Mouse (Mus musculus) embryonic fibroblast, embryonic 13.5 days (primary cell): ENCODE results near the gene Orai1. TPM values are rescaled to one million over a fixed set of nuclear protein-coding genes. Genes with fewer than 3 reads are reported as not detected.

Experiments used
- H3K27ac ChIP-seq: 2 replicates; pipeline ENCODE4 v1.5.1; 2012; ENCODE audit warnings: low read length, control low read depth, inconsistent platforms; ENCODE audit not compliant: insufficient read depth
- H3K4me1 ChIP-seq: 2 replicates; pipeline ENCODE4 v1.6.1; 2011; ENCODE audit warnings: low read length; ENCODE audit not compliant: control insufficient read depth, insufficient read depth
- H3K4me3 ChIP-seq: 2 replicates; pipeline ENCODE4 v1.5.1; 2011; ENCODE audit warnings: mild to moderate bottlenecking, control low read depth, low read length; ENCODE audit not compliant: insufficient read depth
- CTCF ChIP-seq: IDR thresholded peaks from 2 replicates; pipeline ENCODE4 v1.5.1; 2011; ENCODE audit warnings: mild to moderate bottlenecking, control low read depth, low read length, moderate library complexity, borderline replicate concordance; ENCODE audit not compliant: insufficient read depth
- POLR2A ChIP-seq: IDR thresholded peaks from 2 replicates; pipeline ENCODE4 v1.6.1; 2011; ENCODE audit warnings: low read depth, mild to moderate bottlenecking, control low read depth, low read length, moderate library complexity
- polyA plus RNA-seq: library from polyadenylated mRNA; stranded (reverse); fragments of >200 nt; gene quantifications from 2 replicates; pipeline ENCODE4 v1.2.4, GENCODE M21; 2011; ENCODE audit warnings: low read depth; ENCODE audit not compliant: missing spikeins, insufficient read length

Orai1 gene
- polyA plus RNA-seq, 1 experiment: 9.3 TPM

DNA sequence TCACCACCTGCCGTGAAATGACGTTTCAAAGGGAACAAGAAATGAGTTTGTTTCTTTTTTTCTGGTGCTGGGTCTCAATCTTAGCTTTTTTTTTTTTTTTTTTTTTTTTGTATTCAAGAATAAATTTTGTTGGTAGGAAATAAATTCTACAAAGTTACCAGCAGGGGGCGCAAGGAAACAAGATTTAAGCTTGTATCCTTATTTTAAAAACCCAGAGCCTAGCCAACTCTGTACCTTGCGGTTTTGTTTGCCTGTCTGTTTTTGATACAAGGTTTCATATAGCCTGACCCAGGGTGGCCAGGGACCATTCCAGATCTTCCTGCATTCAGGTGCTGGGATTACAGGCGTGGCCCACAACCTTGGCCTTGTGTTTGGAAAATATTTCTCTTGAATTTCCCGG, 49.3 kb downstream of the Orai1 start:
- Histone ChIP-seq H3K4me3 (no peak overlapping the region), H3K4me1 (no peaks in the 10 kb centered on the region), H3K27ac (no peak overlapping the region)
- TF ChIP-seq CTCF (no peak), POLR2A (no peak)

DNA sequence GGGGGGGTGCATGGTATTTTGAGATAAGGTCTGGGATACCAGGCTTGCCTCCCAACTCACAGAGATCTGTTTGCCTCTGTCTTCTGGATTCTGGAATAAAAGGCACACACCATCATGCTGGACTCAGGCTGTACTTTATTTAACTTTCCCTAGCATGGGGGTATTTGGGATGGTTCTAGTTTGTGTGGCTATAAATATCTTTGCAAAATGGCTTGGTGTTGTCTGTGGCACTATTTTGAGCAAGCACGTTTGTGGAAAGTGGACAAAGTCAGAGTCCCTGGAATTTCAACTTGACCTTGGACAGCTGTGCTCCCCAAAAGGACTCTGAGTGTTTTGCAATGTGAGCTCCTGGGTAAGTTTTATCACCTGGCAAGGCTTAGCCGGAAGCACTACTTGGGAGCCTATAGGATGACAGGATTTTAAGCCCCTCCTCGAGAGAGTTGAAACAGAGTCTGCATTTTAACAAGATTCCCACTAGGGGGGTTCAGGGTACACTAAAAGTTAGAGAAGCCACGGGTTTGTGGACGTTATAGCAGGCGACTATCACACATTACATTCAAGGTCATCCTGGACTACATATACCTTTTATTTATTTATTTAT, 52.6 kb downstream of the Orai1 start:
- no peak for TF ChIP-seq CTCF
- no peak for TF ChIP-seq POLR2A

DNA sequence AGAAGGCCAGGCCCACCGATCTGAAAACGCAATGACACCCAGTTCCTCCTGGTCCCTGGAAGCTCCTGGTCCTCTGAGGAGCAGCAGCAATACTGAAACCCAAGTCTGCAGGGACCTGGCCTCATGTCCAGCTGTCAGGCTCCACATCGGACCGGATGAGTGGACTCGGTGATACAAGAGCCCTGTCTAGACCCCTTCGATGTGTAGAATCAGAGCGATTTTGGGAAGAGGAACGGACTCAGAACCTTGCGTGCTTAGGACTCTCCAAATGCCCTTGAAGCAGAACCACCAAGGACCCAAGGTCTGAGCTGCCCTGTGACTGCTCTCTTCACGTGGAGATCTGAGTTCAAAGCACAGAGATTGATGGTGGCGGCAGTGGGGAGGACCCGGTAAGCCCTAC, 53.2 kb downstream of the Orai1 start, which contains the start of gene Tmem120b:
Gene Tmem120b (plus strand): TSS at position 301 of the 400 bp plus-strand sequence.
- no peaks in the 10 kb centered on the region for H3K4me1 ChIP-seq
- H3K4me3 ChIP-seq: no peak within 1 kb of the TSS
- TF ChIP-seq POLR2A (no peak), CTCF (no peak)
- no peak within 1 kb of the TSS for H3K27ac ChIP-seq

More for the DNA sequence above, 52.6 kb downstream of the Orai1 start:
- Histone ChIP-seq H3K27ac (no peak overlapping the region), H3K4me1 (no peaks in the 10 kb centered on the region), H3K4me3 (no peak overlapping the region)

DNA sequence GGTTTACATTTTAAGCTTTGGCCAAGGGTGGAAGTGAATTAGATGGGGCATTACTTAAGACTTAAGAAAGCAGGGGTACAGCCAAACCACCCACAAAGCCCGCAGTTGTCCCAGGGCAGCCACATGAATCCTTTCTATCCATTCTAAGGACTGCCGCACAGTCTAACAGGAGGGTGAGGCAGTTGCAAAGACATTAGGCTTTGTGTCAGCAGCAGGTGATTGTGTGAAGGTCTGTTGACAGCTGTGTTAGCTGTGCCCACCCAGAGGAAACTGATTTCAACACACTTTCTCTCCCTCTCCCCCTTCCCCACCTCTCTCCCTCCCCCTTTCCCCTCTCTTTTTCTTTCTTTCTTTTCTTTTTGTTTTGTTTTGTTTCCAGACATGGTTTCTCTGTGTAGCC, 53.8 kb downstream of the Orai1 start:
- H3K27ac ChIP-seq: no peak overlapping the region
- H3K4me1 ChIP-seq: no peaks in the 10 kb centered on the region
- TF ChIP-seq POLR2A (no peak), CTCF (no peak)
- H3K4me3 ChIP-seq: no peak overlapping the region

DNA sequence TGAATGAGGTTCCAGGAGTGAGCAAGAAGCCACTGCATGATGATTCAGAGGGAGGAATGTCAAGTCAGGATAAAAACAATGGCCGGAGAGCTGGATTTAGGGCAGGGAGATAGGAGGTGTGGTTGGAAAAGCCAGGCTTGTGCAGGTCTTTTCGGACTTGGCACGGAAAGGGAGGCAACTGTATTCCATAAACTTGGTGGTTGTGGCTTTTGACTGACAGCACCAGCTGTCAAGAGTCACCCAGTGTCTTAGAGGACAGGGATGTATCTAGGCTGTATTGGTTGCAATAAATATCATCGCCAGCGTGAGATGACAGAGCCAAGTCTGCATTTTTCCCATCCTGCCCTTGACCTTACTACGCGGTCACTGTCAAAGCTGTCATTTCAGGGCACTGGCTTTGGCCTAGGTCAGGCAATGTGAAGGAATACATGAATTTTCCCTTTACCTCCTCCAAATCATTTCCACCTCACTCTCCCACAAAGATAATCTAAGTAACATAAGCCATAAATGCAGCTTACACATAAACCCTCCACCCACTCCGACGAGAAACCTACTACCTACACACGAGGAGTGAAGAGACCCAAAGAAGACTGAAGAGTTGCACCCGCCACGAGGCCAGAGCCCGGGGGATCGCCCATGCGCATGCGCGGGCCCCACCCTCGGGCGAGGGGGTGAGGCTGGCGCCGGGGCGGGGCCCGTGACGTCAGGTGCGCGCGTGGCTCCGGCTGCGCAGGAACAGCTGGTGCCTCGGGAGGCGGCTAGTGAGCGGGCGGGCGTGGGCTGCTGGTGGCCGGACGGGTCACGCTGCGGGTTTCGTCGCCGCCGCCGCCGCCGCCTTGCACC, 60.9 kb downstream of the Orai1 start:
- TF ChIP-seq POLR2A (peak; percentile 92), CTCF (no peak)
- H3K27ac ChIP-seq: 0 out of 2 replicates have a peak overlapping the region, but pooled peaks have one; percentile 21
- H3K4me3 ChIP-seq: peak overlapping the region; percentile 60
- 0 out of 2 replicates have a peak, but pooled peaks cover 6% of the 10 kb centered on the region for H3K4me1 ChIP-seq

DNA sequence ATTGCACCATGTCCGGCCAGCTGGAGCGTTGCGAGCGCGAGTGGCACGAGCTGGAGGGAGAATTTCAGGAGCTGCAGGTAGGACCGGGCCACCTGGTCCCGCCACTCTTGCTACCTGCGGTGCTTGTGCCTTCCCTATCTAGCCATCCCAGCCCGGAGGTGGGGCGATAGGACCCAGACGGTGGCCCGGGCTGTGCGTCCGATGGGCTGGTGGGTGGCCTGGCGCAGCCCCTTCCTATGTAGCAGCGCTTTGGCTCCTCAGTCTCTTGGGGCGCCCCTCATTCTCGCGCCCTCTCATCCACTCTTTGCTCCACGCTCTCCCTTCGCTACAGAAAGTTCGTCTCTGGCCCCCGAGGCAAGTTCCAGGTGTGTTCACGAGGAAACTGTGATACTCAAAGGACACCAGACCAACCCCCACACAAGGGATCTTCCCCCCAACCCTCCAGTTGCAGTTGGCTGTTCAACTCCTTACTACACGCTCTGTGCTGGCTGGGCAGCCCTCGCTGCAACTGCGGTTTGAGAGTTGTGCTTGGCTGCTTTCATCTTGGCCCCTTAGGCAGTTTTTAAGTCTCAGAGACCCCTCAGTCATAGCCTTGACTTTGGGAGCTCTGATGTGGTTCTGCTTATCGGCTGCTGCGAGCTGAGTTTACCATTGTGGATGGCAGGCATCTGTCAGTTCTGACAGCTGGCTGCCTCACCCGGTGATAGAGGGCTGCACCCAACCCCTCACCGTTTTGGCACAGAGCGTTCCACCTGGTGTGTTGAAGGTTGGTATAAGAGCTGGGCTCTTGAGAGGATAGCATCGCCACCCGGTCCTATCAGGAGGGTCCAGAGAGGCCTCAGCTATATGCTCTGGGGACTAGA, 61.8 kb downstream of the Orai1 start:
- TF ChIP-seq POLR2A (no peak), CTCF (no peak)

DNA sequence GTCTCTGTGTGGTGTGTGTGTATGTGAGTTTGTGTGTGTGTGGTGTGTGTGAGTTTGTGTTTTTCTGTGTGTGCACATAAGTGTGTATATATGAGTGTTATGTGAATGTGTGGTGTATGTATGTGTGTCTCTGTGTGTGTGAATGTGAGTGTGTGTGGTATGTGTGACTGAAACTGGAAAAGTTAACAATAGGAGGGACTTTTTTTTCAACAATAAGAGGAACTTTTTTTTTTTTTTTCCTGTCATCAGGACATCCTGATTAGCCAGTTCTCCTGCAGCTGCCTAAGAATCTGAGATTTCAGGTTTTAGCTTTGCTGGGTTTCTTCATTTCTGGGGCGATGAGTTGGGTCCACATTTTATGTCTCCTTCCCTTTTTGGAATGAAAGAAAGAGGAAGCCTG, 64.7 kb downstream of the Orai1 start:
- Histone ChIP-seq H3K27ac (no peak overlapping the region), H3K4me1 (0 out of 2 replicates have a peak, but pooled peaks cover 6% of the 10 kb centered on the region)
- no peak for TF ChIP-seq POLR2A
- TF ChIP-seq CTCF: no peak

More for the DNA sequence above, 61.8 kb downstream of the Orai1 start:
- 0 out of 2 replicates have a peak, but pooled peaks cover 6% of the 10 kb centered on the region for H3K4me1 ChIP-seq
- no peak overlapping the region for H3K27ac ChIP-seq
- peak overlapping the region; percentile 60 for H3K4me3 ChIP-seq

DNA sequence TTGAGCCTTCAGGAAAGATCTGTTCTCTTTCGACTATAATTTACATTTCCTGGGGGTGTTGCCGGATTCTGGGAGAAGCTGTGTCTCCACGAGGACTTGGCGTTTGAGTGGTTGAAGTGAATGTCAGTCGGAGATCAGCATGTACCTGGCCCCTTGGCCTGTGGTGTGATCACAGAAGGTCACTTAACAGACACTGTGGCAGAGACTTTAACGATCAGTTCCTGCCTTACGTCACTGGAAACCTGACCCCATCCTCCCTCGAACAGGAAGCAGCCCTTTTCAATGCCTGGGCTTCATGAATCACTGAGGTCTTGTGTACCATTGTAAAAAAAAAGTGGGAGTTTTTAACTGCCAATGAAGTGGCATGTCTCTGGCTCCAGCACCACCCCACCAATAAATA, 65.2 kb downstream of the Orai1 start:
- Histone ChIP-seq H3K27ac (no peak overlapping the region), H3K4me3 (no peak overlapping the region), H3K4me1 (0 out of 2 replicates have a peak, but pooled peaks cover 6% of the 10 kb centered on the region)
- no peak for TF ChIP-seq CTCF
- no peak for TF ChIP-seq POLR2A

More for the DNA sequence above, 64.7 kb downstream of the Orai1 start:
- H3K4me3 ChIP-seq: no peak overlapping the region

Other genes starting within 250 kb of the Orai1 start
- gene Camkk2, start 235.7 kb upstream of the Orai1 start, polyA plus RNA-seq: 18.8 and 22.7 TPM in 2 replicates
- 320 and 443 TPM in 2 replicates for gene Anapc5, start 193.7 kb upstream of the Orai1 start, polyA plus RNA-seq
- gene Rnf34, start 165.0 kb upstream of the Orai1 start, polyA plus RNA-seq: 28.2 and 32.7 TPM in 2 replicates
- gene Kdm2b, start 25.3 kb upstream of the Orai1 start, polyA plus RNA-seq: 18.0 and 22.4 TPM in 2 replicates
- gene Morn3, start 31.9 kb downstream of the Orai1 start, polyA plus RNA-seq: not detected in 2 replicates
- 5.5 and 9.1 TPM in 2 replicates for gene Tmem120b, start 53.3 kb downstream of the Orai1 start, polyA plus RNA-seq
- 2.3 and 2.4 TPM in 2 replicates for gene Rhof, start 117.6 kb downstream of the Orai1 start, polyA plus RNA-seq
- gene Setd1b, start 127.1 kb downstream of the Orai1 start, polyA plus RNA-seq: 12.4 and 15.1 TPM in 2 replicates
- 23.0 and 28.4 TPM in 2 replicates for gene Psmd9, start 154.3 kb downstream of the Orai1 start, polyA plus RNA-seq
- not detected in 2 replicates for gene Hpd, start 167.7 kb downstream of the Orai1 start, polyA plus RNA-seq
- gene Wdr66, start 237.0 kb downstream of the Orai1 start, polyA plus RNA-seq: 0.15 and 0.77 TPM in 2 replicates